Mouse (Mus musculus): ENCODE measurements around the gene Gtpbp4.

- no peak for TF ChIP-seq E2F4 (IDR thresholded peaks at IDR 0.05; ENCODE audit: insufficient read depth)
- no peak for TF ChIP-seq TCF12 (IDR thresholded peaks at IDR 0.05; ENCODE audit: insufficient read depth, poor library complexity, severe bottlenecking)
- TF ChIP-seq REST (IDR thresholded peaks at IDR 0.05; ENCODE audit: insufficient read depth, insufficient read length), result no peak
These were observed 7.4 kb upstream of the Gtpbp4 start for GRCm38 (mm10) chr13:9003306-9003705.
